Mouse (Mus musculus): ENCODE measurements around the gene Padi1.

GRCm38 (mm10) chr4:140891525-140892162 is 46.1 kb upstream of the Padi1 start:
- TF ChIP-seq CTCF (IDR thresholded peaks at IDR 0.05; ENCODE audit: low read depth) (no peak), EP300 (IDR thresholded peaks at IDR 0.05; ENCODE audit: low read depth) (no peak)
